Mouse (Mus musculus) kidney, postnatal 10 days (tissue): ENCODE results near the gene Olfr1475.
"Not testable (repeated sequence)": the region's sequence is repeated elsewhere in the genome, so short reads cannot be mapped to it uniquely, and the experiment has no call there.

Experiments used
- DNase-seq: peaks from one replicate; pipeline ENCODE4 v3.0.0; 2021; ENCODE audit warnings: mixed read lengths

Gene Olfr1475

DNA sequence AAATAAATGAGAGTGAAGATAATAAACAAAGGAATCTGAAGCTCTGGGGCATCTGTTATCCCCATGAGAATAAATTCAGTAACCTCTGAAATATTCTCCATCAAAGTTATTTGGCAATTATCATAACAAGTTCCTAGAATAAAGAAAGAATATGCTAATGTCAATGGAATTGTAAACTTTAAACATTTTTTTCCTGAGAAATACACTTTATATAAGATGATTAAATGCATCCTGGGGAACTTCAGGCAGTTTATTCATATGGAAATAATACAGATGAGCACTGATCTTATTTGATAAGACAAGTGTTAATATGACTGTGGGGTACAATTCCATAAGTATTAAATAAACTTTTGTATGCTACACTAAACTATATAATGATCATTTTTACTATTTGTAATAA is at the start of gene Olfr1475:
Gene Olfr1475, minus strand, starts transcription at position 101 of the 400 bp plus-strand sequence.
- no peak for DNase-seq

DNA sequence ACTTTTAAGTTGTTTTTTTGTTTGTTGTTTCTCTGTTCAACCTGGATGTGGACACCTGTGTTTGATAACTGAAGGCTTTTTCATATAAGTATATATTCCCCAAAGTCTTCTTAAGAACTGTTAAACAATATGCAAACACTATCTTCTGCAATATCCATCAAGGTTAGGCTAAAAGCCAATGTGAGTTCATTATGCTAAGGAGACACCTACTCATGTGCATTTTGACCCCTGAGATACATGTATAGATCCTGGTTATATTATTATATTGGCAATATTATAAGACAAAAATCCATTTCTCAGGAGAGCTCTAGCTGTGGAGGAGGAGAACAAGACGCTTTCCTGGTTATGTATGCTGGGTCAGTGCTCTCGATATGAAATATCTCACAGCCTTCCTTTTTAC is 47.6 kb upstream of the Olfr1475 start, which contains the start of gene Olfr1480:
Gene Olfr1480, plus strand, starts transcription at position 301 of the 400 bp plus-strand sequence.
- DNase-seq: no peak

DNA sequence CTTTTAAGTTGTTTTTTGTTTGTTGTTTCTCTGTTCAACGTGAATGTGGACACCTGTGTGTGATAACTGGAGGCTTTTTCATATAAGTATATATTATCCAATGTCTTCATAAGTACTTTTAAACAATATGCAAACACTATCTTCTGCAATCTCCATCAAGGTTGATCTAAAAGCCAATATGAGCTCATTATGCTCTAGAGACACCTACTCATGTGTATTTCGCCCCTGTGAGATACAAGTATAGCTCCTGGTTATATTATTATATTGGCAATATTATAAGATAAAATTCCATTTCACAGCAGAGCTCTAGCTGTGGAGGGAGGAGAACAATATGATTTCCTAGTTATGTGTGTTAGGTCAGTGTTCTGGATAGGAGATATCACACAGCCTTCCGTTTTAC is 20.2 kb upstream of the Olfr1475 start, which contains the start of gene Olfr1477:
Gene Olfr1477, plus strand, starts transcription at position 301 of the 400 bp plus-strand sequence.
- no peak for DNase-seq

DNA sequence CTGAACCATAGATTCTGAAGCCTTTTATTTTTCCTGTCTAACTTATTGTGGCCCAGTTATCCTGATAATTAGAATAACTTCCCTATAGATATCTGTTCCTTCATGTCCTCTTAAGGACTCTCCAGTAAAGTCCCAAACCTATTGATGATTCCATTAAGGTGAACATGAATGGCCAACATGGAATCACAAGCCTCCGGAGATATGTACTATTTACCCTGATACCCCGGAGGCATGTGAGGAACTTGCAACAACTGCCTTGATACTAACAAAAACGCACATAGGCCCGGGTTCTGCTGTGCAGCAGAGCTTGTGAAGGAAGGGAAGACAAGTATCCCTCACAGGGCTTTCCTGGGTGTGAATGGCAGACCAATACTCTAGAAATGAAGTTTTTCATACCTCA is 10.7 kb downstream of the Olfr1475 start, which contains the start of gene Olfr1474:
Gene Olfr1474, plus strand, starts transcription at position 301 of the 400 bp plus-strand sequence.
- DNase-seq: not testable (repeated sequence)

DNA sequence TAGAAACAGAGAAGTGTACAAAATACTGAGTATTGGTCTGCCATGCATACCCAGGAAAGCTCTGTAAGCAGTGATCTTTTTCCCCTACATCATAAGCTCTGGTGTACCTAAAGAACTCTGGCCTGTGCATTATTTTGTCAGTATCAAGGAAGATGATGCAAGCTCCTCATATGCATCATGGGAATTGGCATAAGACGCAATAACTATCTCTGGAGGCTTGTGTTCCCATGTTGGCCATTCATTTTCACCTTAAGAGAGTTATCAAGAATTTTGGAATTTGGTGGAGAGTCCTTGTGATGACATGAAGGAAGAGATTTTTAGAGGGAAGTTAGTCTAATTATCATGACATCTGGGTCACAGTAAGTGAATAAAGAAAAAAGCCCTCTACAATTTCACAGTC is 24.0 kb downstream of the Olfr1475 start, which contains the start of gene Olfr1472:
Gene Olfr1472, minus strand, starts transcription at position 101 of the 400 bp plus-strand sequence.
- no peak for DNase-seq

DNA sequence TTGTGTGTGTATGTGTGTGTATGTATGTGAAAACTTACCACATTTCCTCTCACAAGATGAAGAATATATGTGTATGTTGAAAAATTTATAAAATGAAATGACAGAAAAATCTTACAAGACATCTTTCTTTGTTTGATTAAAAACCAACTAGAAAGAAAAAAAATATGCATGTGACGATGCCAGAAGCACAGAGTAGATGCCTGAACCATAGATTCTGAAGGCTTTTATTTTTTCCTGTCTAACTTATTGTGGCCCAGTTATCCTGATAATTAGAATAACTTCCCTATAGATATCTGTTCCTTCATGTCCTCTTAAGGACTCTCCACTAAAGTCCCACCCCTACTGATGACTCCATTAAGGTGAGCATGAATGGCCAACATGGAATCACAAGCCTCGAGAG is 36.9 kb downstream of the Olfr1475 start, which contains the start of gene Olfr1471:
Gene Olfr1471, plus strand, starts transcription at position 301 of the 400 bp plus-strand sequence.
- not testable (repeated sequence) for DNase-seq
